Mouse (Mus musculus) heart, postnatal 14 days (tissue): ENCODE measurements at regions not wholly inside any gene's neighbourhood (a gene's known extent, or its start where the extent isn't known, plus 50 kb on each side); places are given as distances from the start of the nearest gene placed in this dataset.

Experiments
- DNase-seq, 2 experiments: peaks; one replicate each; pipeline ENCODE4 v3.0.0; 2021 to 2022
- intact Hi-C: fragments of 180-260 bp; cut with DNase I; formaldehyde crosslinking; loops from one replicate; pipeline ENCODE4 v1.15.1; 2025

DNA sequence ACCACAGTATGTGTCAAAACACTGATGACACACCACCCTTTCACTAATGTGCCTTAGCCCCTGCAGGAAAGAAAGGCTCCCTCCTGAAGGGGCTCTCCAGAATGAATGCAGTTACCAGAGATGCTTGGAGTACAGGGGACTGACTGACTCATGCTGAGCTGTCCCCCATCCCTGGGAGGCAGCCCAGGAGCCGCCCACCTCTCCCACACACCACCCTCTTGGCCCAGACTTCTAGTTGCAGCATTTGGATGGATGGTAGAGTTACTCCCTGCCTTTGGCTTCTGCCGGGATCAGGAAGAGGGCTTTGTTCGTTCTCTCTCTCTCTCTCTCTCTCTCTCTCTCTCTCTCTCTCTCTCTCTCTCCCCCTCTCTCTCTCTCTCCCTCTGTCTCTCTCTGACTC is 53.4 kb upstream of the Jun start:
- intact Hi-C loops: no loop called here
- DNase-seq: peak in 1 of 2 experiments; percentile 37

DNA sequence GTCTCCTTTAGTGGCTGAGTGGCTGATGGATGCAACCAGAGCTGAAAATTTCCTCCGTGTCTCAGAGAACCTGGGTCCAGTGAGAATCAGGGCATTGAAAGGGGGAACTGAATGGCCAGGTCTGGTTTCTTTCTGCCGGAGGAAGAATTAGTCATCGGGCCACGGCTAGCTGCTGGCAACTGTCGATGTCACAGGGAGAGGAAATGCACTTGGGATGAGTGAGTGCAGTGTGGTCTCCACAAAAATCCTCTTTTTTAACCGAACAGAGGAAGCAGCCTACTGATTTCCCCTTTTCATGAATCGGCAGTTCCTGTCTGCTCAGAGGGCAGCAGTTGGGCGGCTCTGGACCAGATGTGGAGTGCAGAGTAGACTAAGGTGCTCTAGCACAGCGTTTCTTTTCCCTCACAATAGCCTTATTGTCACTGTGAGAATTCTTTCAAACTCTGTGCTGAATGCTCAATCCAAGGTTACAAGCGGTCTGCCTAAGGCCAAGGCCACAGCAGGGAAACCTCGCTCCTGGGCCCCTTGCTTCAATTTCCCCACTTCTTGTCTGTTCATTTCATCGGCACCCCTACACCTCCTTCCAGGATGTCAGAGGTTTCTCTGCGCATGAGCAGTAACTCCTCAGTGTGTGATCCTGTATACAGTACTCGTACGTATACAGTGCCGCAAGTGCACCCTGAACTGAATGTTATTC is 54.1 kb upstream of the Jun start:
- peak; percentile 35 to 47 for DNase-seq
- intact Hi-C loops: no loop called here

- intact Hi-C loops: no loop called here
- no peak for DNase-seq
Measured at GRCm38 (mm10) chr4:95106881-95107665, 55.1 kb upstream of the Jun start.

DNA sequence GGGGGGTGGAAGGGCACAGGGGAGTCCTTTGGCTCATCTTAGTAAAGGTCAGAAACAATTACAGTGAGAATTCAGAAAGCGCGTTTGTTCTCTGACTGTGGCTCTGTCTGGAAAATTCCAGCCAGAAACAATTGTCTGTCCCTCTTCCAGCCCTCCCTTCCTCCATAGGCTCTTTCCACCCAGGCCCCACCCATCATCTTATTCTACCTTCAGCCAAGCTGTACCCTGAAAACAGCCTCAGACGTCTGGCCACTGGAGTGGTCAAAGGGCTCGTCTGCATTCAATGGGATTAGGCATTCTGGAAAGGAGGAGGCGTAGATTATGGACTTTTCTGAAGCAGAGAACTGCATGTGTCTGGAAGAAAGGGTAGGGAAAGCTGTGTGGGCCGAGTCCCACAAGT is 56.8 kb upstream of the Jun start:
- DNase-seq: no peak
- intact Hi-C loops: no loop called here

DNA sequence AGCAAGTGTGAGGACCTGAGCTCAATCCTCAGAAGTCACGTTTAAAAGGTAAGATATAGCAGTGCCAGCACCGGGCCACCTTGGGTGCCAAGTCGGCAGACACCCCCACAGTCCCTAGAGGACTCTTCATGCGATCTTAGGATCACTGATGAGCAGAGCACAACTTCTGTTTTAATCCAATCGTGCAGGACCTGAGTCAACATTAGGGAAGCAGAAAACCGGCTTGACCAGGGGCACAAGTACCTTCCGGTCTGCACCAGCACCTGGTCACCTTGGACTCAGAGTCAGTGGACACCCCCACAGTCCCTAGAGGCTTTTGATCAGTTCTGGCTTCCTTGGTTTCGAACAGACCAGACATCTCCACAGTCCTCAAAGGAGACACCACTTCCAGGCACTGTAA is 58.8 kb upstream of the Jun start:
- DNase-seq: no peak
- intact Hi-C loops: no loop called here

- DNase-seq: no peak
- intact Hi-C loops: loop anchor here (5.0 kb wide), 1 partner anchor 35 kb away; no protein-coding TSS in a partner anchor
Measured at GRCm38 (mm10) chr4:95117158-95117681, 65.2 kb upstream of the Jun start.

GRCm38 (mm10) chr4:95120876-95121275 is 68.9 kb upstream of the Jun start:
- intact Hi-C loops: no loop called here
- no peak for DNase-seq

DNA sequence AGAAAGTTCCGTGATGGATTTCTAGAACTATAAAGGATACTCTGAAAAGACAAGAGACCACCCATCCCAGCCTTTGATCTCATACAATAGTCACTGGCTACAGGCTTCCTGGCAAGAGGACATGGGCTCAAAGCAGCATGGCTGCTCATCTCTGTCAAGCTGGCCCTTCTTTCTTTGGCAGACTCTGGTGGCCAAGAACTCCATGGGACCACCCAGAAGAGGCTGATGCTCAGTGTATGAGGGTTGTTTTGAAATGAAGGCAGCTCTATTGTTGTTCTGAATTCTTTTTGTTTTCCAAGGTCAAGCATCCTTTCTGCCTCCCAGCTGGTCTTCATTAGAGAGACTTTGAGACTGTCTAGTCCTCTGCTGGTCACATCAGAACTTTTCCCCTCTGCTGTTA is 73.3 kb upstream of the Jun start:
- intact Hi-C loops: no loop called here
- DNase-seq: no peak

DNA sequence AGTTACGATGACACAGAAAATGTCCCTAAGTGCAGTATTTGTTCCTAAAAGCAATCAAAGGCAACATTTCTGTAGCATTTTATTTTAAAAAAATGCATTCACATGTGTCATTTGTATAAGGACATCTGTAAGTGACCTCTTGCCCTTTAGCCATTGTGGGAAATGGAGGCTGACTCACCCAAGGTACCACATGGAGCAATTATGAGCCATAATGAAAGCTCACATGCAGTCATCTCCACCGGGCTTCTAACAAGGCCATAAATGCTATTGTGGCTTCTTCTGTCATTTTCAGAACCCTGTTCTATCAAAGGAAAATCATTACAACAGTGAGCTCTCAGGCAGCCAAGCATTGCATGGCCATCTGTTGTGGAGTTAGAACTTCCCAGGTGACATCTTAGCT is 75.9 kb upstream of the Jun start:
- DNase-seq: no peak
- intact Hi-C loops: no loop called here

DNA sequence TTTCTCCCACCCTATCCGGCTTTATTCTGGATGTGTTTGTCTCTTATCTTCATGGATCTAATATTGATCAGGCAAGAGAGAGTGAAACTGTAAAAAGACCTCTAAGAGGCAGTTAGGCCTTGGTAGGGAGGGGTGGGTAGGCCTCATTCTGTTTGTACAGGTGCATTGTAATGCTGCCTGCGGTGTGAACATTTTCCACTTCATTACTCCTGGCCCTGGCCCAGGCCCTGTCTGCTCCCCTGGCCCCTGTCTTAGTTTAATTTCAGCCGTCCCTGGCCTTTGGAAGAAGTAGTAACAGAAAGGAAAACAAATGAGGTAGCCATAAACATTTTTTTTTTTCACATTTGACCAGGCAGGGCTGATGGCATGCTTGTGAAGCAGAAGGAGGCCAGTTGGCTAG is 81.8 kb upstream of the Jun start:
- no peak for DNase-seq
- intact Hi-C loops: no loop called here

- intact Hi-C loops: no loop called here
- DNase-seq: no peak
Measured at GRCm38 (mm10) chr4:95134611-95135010, 82.6 kb upstream of the Jun start.

DNA sequence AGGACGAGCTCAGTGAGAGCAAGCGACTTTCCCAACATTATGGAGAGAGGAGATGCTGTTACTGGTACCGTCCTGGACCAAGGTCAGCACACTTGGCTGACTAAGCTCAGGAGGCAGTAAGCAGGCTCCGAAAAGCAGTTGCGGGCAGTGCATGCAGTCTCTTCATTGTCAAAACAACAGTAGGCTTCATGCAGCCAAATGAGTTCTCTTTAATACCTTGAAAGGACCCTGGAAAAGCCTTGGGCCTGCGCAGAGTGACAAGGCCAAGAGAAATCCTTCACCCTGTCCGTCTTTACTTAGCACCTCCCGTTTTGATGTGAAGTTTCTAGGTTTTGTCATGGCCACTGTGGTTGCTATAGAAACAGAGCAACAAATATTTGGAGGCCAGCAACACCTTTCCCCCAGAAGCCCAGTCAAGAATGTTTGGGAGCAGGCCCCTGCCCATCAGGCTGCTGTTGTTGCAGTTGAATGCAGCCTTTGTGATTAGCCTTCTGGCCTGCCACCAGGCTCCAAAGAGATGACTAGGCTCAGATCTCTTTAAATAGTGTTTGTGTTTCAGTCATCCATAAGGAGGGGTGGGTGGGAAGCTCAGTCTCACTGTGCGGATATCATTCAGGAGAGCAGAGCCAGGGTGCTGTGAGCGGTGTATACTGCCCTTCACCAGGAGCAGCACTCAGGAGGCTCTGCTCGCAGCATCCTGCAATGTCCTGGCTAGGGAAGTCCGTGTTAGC is 85.6 kb upstream of the Jun start:
- intact Hi-C loops: no loop called here
- DNase-seq: no peak

GRCm38 (mm10) chr4:95138676-95139075 is 86.7 kb upstream of the Jun start:
- no peak for DNase-seq
- intact Hi-C loops: no loop called here

DNA sequence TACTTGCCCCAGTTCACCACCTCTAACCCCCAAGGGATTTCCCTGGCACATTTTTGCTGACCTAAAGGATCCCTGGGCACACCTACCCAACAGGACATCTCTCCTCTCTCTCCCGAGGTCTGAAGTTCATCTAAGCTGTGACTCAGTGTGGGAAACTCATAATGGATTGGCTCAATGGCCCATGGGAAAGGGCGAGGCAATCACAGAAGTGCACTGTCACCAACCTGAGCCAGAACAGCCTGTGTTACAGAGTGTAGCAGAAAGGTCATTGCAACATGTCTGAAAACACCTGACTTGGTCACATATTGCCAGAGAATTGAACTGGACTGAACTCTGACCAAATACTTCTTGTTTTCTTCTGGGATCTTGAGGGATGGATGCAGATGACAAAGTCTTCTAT is 89.2 kb upstream of the Jun start:
- intact Hi-C loops: no loop called here
- DNase-seq: no peak

DNA sequence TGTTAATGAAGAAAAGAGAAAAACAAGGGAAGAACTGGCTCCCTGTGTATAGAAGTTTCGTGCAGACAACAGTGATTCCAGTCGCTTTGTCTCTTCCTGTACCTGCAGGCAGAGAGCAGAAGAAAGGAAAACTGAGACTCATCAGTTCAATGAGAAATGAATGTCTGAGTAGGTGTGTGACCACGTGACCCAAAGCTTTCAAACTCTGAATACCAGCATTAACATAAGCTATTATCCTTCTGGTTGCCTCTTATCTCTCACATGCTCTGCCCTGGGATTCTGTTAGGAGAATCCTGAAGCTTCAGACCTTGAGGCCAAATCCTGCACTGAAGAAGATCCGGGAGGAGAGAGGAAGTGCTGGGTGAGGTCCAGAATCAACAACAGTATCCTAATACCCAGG is 91.1 kb upstream of the Jun start:
- intact Hi-C loops: no loop called here
- DNase-seq: no peak

- no peak for DNase-seq
- intact Hi-C loops: no loop called here
Measured at GRCm38 (mm10) chr4:95143668-95144067, 91.6 kb upstream of the Jun start.

DNA sequence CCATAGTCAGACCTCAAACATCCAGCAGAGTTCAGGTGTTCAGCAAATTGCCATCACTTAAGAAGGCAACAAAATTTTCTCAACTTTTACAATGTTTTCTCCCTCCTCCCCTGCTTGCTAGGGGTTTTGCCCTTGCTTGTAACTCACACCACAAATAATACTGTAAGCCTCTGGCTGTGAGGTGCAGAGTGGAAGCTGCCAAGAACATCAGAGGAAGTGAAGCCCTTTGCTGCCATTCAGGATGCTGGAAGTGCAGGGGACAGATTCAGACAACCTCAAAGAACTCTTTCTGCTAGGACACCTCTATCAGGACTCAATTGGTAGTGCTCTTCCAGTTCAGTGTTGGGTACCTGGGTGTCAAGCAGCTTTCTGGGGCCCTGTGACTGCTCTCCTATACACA is 92.4 kb upstream of the Jun start:
- DNase-seq: no peak
- intact Hi-C loops: no loop called here

DNA sequence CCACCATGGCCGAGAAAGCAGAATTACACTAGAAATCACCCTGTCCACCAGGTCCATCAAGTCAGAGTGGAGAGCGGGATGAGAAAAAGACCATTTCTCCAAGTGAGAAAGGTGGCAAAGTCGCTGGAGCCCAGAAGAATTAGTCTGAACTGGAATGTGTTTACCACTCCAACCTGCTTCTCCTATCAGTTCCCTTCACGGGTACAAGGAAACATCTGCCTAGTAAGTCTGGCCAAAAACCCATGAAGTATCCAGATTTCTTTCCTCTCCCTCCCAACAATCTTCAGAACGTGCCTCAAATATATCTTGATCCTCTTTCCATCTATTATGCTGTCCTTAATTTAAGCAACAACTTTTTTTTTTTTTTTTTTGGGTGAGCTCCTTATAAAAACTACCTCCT is 94.2 kb upstream of the Jun start:
- no peak for DNase-seq

DNA sequence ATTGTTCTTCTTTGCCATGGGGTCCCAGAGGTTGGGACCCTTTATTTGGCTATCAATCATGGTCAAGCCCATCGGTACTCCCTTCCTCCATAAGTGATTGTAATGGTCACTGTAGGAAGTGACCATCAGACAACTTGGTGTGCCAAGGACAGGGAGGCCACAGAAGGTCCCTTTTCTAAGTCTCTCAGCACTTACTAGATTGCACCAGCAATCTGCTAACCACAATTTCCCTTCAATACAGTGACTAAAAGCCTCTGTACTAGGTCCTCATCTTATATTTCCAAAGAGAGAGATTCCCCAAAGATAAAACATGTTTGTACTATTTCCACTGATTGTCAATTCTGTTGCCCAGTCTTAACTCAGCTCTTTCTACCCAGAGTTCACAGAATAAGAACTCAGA is 96.6 kb upstream of the Jun start:
- intact Hi-C loops: no loop called here
- no peak for DNase-seq

More for the DNA sequence above, 94.2 kb upstream of the Jun start:
- intact Hi-C loops: no loop called here

DNA sequence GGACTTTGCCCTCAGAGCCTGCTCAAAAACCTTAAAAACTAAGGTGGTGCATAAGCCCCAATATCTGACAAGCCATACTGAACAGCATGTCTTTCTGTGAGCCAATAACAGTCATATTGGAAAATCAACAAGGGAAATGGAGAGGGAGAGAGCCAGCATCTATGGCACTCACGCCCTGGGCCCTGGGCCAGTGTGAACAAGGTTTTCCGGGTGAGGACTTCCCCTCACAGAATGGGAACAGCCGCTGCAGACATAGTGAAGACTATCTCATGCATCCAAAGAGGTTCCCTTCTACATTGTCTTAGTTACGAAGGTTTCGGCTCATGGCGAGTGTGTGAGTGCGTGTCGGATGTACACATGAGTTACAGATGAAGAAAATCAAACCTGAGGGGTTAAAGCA is 99.7 kb upstream of the Jun start:
- peak in 1 of 2 experiments; percentile 46 for DNase-seq
- intact Hi-C loops: loop anchor here (2.0 to 5.0 kb wide), 3 partner anchors 34 to 99 kb away; partner anchors contain the start of gene Jun

- no peak for DNase-seq
- intact Hi-C loops: loop anchor here (2.0 to 5.0 kb wide), 3 partner anchors 35 to 100 kb away; partner anchors contain the start of gene Jun
Measured at GRCm38 (mm10) chr4:95152431-95153115, 100.6 kb upstream of the Jun start.
